Mouse (Mus musculus) hindbrain, embryonic 11.5 days (tissue): ENCODE results near the gene Ccdc171. TPM values are rescaled to one million over a fixed set of nuclear protein-coding genes. Genes with fewer than 3 reads are reported as not detected.
A peak's percentile ranks its signal among the peaks of the same experiment; 100 is the strongest.
"Not testable (repeated sequence)": the region's sequence is repeated elsewhere in the genome, so short reads cannot be mapped to it uniquely, and the experiment has no call there.

Experiments used
- ATAC-seq: fragments of 200-750 bp; cut with Nextera tagmentation; 2 replicates; pipeline ENCODE4 v1.8.0; 2017; ENCODE audit warnings: mild to moderate bottlenecking, moderate TSS enrichment, moderate library complexity; ENCODE audit not compliant: low FRiP score
- DNase-seq: peaks from one replicate; pipeline ENCODE4 v3.0.0-alpha.2; 2015; ENCODE audit warnings: low spot score
- H3K27ac ChIP-seq: fragments of 300-500 bp; sonication (generic); 2 replicates; pipeline ENCODE4 v1.5.1; 2014; ENCODE audit warnings: mild to moderate bottlenecking, low read depth, low read length
- H3K27me3 ChIP-seq: fragments of 300-500 bp; sonication (generic); 2 replicates; pipeline ENCODE4 v1.6.1; 2014; ENCODE audit warnings: mild to moderate bottlenecking, low read length, moderate library complexity, mixed read lengths; ENCODE audit not compliant: control insufficient read depth, insufficient read depth
- H3K36me3 ChIP-seq: fragments of 300-500 bp; sonication (generic); 2 replicates; pipeline ENCODE4 v1.6.1; 2014; ENCODE audit warnings: mild to moderate bottlenecking, low read length, moderate library complexity, mixed read lengths; ENCODE audit not compliant: control insufficient read depth, insufficient read depth
- H3K4me1 ChIP-seq: fragments of 300-500 bp; sonication (generic); replicated peaks from 2 replicates; pipeline ENCODE4 v1.6.1; 2014; ENCODE audit warnings: low read length, mixed read lengths; ENCODE audit not compliant: control insufficient read depth, insufficient read depth
- H3K4me2 ChIP-seq: fragments of 300-500 bp; sonication (generic); replicated peaks from 2 replicates; pipeline ENCODE4 v1.6.1; 2014; ENCODE audit warnings: mild to moderate bottlenecking, low read depth, low read length
- H3K4me3 ChIP-seq: fragments of 300-500 bp; sonication (generic); 2 replicates; pipeline ENCODE4 v1.5.1; 2014; ENCODE audit warnings: low read depth, low read length
- H3K9ac ChIP-seq: fragments of 300-500 bp; sonication (generic); 2 replicates; pipeline ENCODE4 v1.6.1; 2014; ENCODE audit warnings: low read depth, low read length
- H3K9me3 ChIP-seq: fragments of 300-500 bp; sonication (generic); 2 replicates; pipeline ENCODE4 v1.6.1; 2016; ENCODE audit warnings: low read length; ENCODE audit not compliant: control insufficient read depth
- WGBS: fragments of 180-500 bp; shearing (Covaris S2); extraction: QIAGEN DNeasy Blood & Tissue Kit; methylation state at CpG from one replicate; pipeline ENCODE4 v1.1.7; 2014; 5-methylcytosine and 5-hydroxymethylcytosine counted together
- polyA plus RNA-seq: library from polyadenylated mRNA; unstranded; fragments of >200 nt; fragmentation: Nextera tagmentation; extraction: Ambion mirVana; gene quantifications from 2 replicates; pipeline ENCODE4 v1.2.1, GENCODE M21; 2014

Ccdc171 gene
- polyA plus RNA-seq, 1 experiment from 2014 or later: 4.5 TPM

- Histone ChIP-seq H3K9ac (no peak overlapping the region), H3K27ac (0 out of 2 replicates have a peak overlapping the region, but pooled peaks have one; percentile 39), H3K4me2 (peak overlapping the region; percentile 9), H3K27me3 (no peaks in the 10 kb centered on the region), H3K36me3 (no peaks in the 10 kb centered on the region), H3K4me3 (no peak overlapping the region), H3K9me3 (no peaks in the 10 kb centered on the region), H3K4me1 (no peaks in the 10 kb centered on the region)
- peak; percentile 93 for ATAC-seq
- peak; percentile 63 for DNase-seq
- WGBS: under 1% methylated on average over 10 of the region's 10 CpGs
Observed at GRCm38 (mm10) chr4:83656571-83656970, 131.2 kb downstream of the Ccdc171 start.

- Histone ChIP-seq H3K9me3 (no peaks in the 10 kb centered on the region), H3K4me3 (no peak overlapping the region), H3K9ac (no peak overlapping the region), H3K27me3 (no peaks in the 10 kb centered on the region), H3K36me3 (no peaks in the 10 kb centered on the region), H3K4me1 (no peaks in the 10 kb centered on the region), H3K27ac (no peak overlapping the region), H3K4me2 (peak overlapping the region; percentile 9; the same call in 1 of the 2 replicates)
- 38% methylated on average over 6 of the region's 6 CpGs for WGBS
- DNase-seq (no peak), ATAC-seq (no peak; the same call in 1 of the 2 replicates)
Observed at GRCm38 (mm10) chr4:83657021-83657420, 131.7 kb downstream of the Ccdc171 start.

- Histone ChIP-seq H3K9me3 (no peaks in the 10 kb centered on the region), H3K27ac (no peak overlapping the region), H3K36me3 (no peaks in the 10 kb centered on the region), H3K4me2 (no peak overlapping the region), H3K9ac (no peak overlapping the region), H3K4me1 (no peaks in the 10 kb centered on the region), H3K27me3 (no peaks in the 10 kb centered on the region), H3K4me3 (no peak overlapping the region)
- 78% methylated on average over 10 of the region's 10 CpGs for WGBS
- DNase-seq: no peak
- no peak for ATAC-seq
Observed at GRCm38 (mm10) chr4:83658415-83658814, 133.1 kb downstream of the Ccdc171 start.

- Histone ChIP-seq H3K4me1 (no peaks in the 10 kb centered on the region), H3K9me3 (no peaks in the 10 kb centered on the region), H3K9ac (no peak overlapping the region), H3K4me2 (no peak overlapping the region), H3K4me3 (no peak overlapping the region), H3K27ac (no peak overlapping the region), H3K27me3 (no peaks in the 10 kb centered on the region), H3K36me3 (no peaks in the 10 kb centered on the region)
- DNase-seq (no peak), ATAC-seq (no peak)
- WGBS: 68% methylated on average over 11 of the region's 11 CpGs
Observed at GRCm38 (mm10) chr4:83659411-83659810, 134.1 kb downstream of the Ccdc171 start.

- H3K36me3 ChIP-seq: no peaks in the 10 kb centered on the region
- H3K4me2 ChIP-seq: no peak overlapping the region
- ATAC-seq (no peak; the same call in 1 of the 2 replicates), DNase-seq (no peak)
- WGBS: 96% methylated on average over 1 of the region's 1 CpGs
- no peak overlapping the region for H3K4me3 ChIP-seq
- no peaks in the 10 kb centered on the region for H3K4me1 ChIP-seq
- no peak overlapping the region for H3K27ac ChIP-seq
- H3K27me3 ChIP-seq: no peaks in the 10 kb centered on the region
- no peak overlapping the region for H3K9ac ChIP-seq
- H3K9me3 ChIP-seq: no peaks in the 10 kb centered on the region
Observed at GRCm38 (mm10) chr4:83661519-83662271, 136.3 kb downstream of the Ccdc171 start.

- no peaks in the 10 kb centered on the region for H3K4me1 ChIP-seq
Observed at GRCm38 (mm10) chr4:83662301-83662700, 137.0 kb downstream of the Ccdc171 start.

GRCm38 (mm10) chr4:83669552-83669951 is 144.2 kb downstream of the Ccdc171 start:
- no peak for DNase-seq
- Histone ChIP-seq H3K4me1 (no peaks in the 10 kb centered on the region), H3K27me3 (no peaks in the 10 kb centered on the region), H3K4me2 (no peak overlapping the region), H3K27ac (no peak overlapping the region), H3K9me3 (no peaks in the 10 kb centered on the region), H3K36me3 (no peaks in the 10 kb centered on the region), H3K4me3 (no peak overlapping the region), H3K9ac (no peak overlapping the region)
- ATAC-seq: no peak
- 70% methylated on average over 2 of the region's 2 CpGs for WGBS

More at GRCm38 (mm10) chr4:83662301-83662700, 137.0 kb downstream of the Ccdc171 start:
- ATAC-seq (no peak), DNase-seq (no peak)
- no peak overlapping the region for H3K27ac ChIP-seq
- no peaks in the 10 kb centered on the region for H3K36me3 ChIP-seq
- no peak overlapping the region for H3K4me2 ChIP-seq
- no peaks in the 10 kb centered on the region for H3K9me3 ChIP-seq
- no peak overlapping the region for H3K4me3 ChIP-seq
- no peaks in the 10 kb centered on the region for H3K27me3 ChIP-seq
- WGBS: 91% methylated on average over 4 of the region's 4 CpGs
- no peak overlapping the region for H3K9ac ChIP-seq

GRCm38 (mm10) chr4:83675308-83675707 is 150.0 kb downstream of the Ccdc171 start:
- H3K4me1 ChIP-seq, H3K4me2 ChIP-seq, H3K9me3 ChIP-seq, H3K36me3 ChIP-seq, H3K27me3 ChIP-seq, H3K9ac ChIP-seq, H3K27ac ChIP-seq, H3K4me3 ChIP-seq, DNase-seq, ATAC-seq: not testable (repeated sequence)
- WGBS: 92% methylated on average over 4 of the region's 4 CpGs

GRCm38 (mm10) chr4:83676444-83676843 is 151.1 kb downstream of the Ccdc171 start:
- Histone ChIP-seq H3K27ac (no peak overlapping the region), H3K36me3 (no peaks in the 10 kb centered on the region), H3K9me3 (no peaks in the 10 kb centered on the region), H3K9ac (no peak overlapping the region), H3K4me2 (no peak overlapping the region), H3K4me1 (no peaks in the 10 kb centered on the region), H3K27me3 (no peaks in the 10 kb centered on the region), H3K4me3 (no peak overlapping the region)
- WGBS: 92% methylated on average over 4 of the region's 4 CpGs
- ATAC-seq: no peak
- no peak for DNase-seq
